10 mouse cellular contexts compared by ENCODE assay signal in the genomic region with DNA sequence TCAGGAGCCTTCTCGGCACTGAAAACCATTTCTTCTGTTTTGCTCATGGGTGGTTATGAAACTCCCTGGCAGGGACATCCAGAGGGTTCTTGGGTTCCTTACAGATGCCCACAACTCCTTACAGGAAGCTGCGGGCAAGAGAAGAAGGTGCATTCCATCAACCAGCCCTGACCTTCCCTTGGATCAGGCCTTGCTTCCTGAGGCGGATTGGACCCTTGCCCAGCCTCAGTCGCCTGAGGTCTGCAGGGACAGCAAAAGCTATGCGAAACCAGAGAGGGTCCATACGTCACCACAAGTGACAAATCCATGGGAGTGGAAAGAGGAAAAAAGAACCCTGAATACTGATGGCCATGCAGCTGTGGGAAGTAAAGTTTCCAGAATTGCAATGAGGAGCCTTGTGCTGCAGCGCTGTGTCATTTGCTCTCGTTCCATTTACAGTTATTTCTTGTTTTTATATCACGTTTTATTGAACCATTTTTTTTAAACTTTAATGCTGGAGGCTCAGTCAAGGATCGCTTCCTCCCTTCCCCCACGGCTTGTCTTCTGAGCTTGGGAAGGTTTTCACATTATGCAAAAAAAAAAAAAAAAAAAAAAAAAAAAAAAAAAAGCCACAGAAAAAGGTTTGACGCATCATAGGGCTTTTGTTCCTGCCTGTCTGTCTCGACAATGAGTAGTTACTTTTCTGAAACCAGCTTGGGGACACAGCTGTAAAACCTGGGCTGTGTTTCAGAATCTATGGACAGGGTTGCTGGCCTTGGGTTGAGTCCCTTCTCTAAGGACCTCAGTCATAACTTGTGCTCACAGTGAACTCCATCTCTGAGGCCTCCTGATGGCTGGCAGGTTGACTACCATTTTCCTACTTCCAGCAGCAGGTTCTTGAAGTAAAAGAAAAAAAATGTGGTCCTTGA.
DNase-seq lines count a peak whose midpoint lies in the region; ATAC-seq and TF ChIP-seq lines count a peak whose summit lies in the region.
"Had no signal": no experiment of that assay in that cellular context is flagged by ENCODE, and none has a peak within 500 bp of the region (broad histone marks: within the 10 kb centered on the region; RNA-seq: fewer than 3 reads in every experiment).

No protein-coding gene starts in this region.

- H3K4me1 ChIP-seq in CH12.LX (ENCODE audit: control insufficient read depth in 1 of 2, insufficient read depth in 2 of 2) = peaks cover 0 to 29% of the 10 kb centered on the region in 2 experiments; a peak in 2 of 4 replicates
- H3K4me1 ChIP-seq: megakaryocyte, embryonic 14.5 days had no signal

- no peaks in the 10 kb centered on the region for H3K36me3 ChIP-seq in CH12.LX (replicated peaks in 1 of 2; ENCODE audit: control insufficient read depth in 1 of 2, insufficient read depth in 1 of 2, low read length in 1 of 2)

- dilution Hi-C loops in CH12.LX (cut with MboI; ENCODE audit: extremely low pct_ligation_motif_present, extremely low pct_unique_long_range_greater_than_20kb, low sequenced_read_pairs) = no loop called here

- no peak for TF ChIP-seq CTCF in CH12.LX (conservative IDR thresholded peaks at IDR 0.05 in 1 of 2, IDR thresholded peaks at IDR 0.05 in 1 of 2; ENCODE audit: low read depth in 2 of 2, low read length in 2 of 2)

- H3K79me2 ChIP-seq in CH12.LX (replicated peaks; ENCODE audit: control insufficient read depth, extremely low read depth, insufficient read depth, poor library complexity, severe bottlenecking) = no peaks in the 10 kb centered on the region

- no peak for TF ChIP-seq RAD21 in CH12.LX (IDR thresholded peaks at IDR 0.05; ENCODE audit: low read depth, low read length)

- intact Hi-C loops in gastrocnemius, postnatal 14 days (cut with DNase I; ENCODE audit: low total_unique reads) = no loop called here

- H3K27me3 ChIP-seq in CH12.LX (replicated peaks) = no peaks in the 10 kb centered on the region
- H3K27me3 ChIP-seq: megakaryocyte, embryonic 14.5 days had no signal

- no peak overlapping the region for H3K27ac ChIP-seq in CH12.LX (ENCODE audit: insufficient read depth, low read depth)
- H3K27ac ChIP-seq: heart, adult 2 months had no signal

- H3K4me3 ChIP-seq in CH12.LX (replicated peaks in 1 of 3; ENCODE audit: low read depth in 2 of 3, low read length in 2 of 3, poor library complexity in 1 of 3) = no peak overlapping the region
- H3K4me3 ChIP-seq: heart, adult 2 months; megakaryocyte, embryonic 14.5 days had no signal

- no peak overlapping the region for H3K9ac ChIP-seq in CH12.LX (ENCODE audit: insufficient read depth, low read depth)

- H3K9me3 ChIP-seq in CH12.LX (replicated peaks; ENCODE audit: low read length) = no peaks in the 10 kb centered on the region

- DNase-seq in frontal cortex, postnatal 10 days (ENCODE audit: low spot score in 2 of 2) = no peak
- peak; percentile 4 for DNase-seq in CH12.LX (ENCODE audit: extremely low read depth)
- DNase-seq in gastrocnemius, postnatal 14 days = peak; percentile 37
- peak; percentile 39 for DNase-seq in kidney, adult 9 months
- DNase-seq in spleen, postnatal 4 days (ENCODE audit: low spot score in 2 of 2) = no peak
- no peak for DNase-seq in right cerebral cortex, postnatal 36 days (ENCODE audit: low spot score in 2 of 2)

- peak; percentile 52; the same call in 1 of the 2 replicates for ATAC-seq in frontal cortex, adult (ENCODE audit: low TSS enrichment)
- no peak for ATAC-seq in erythroid progenitor cell, adult 5-6 weeks (replicated peaks; ENCODE audit: low FRiP score, poor library complexity, severe bottlenecking)

- no peak overlapping the region for H3K4me2 ChIP-seq in CH12.LX (ENCODE audit: insufficient read depth, low read depth, poor library complexity, severe bottlenecking)

- in situ Hi-C loops in CH12.LX (cut with MboI; ENCODE audit: low pct_ligation_motif_present, low pct_unique_long_range_greater_than_20kb, low sequenced_read_pairs) = no loop called here

- no peak for TF ChIP-seq POLR2A in CH12.LX (IDR thresholded peaks at IDR 0.05; ENCODE audit: low read depth, low read length)

- TF ChIP-seq EP300 in CH12.LX (IDR thresholded peaks at IDR 0.05; ENCODE audit: low read length) = no peak

TF ChIP-seq in CH12.LX, 34 proteins besides CTCF, POLR2A, EP300 and RAD21:
- TF ChIP-seq ZMIZ1 (IDR thresholded peaks at IDR 0.05; ENCODE audit: low read depth, low read length) (no peak), NRF1 (IDR thresholded peaks at IDR 0.05; ENCODE audit: low read depth, low read length) (no peak), USF2 (conservative IDR thresholded peaks at IDR 0.05; ENCODE audit: low read depth, low read length) (no peak), JUN (IDR thresholded peaks at IDR 0.05; ENCODE audit: insufficient read depth, low read depth, low read length) (no peak), GABPA (IDR thresholded peaks at IDR 0.05; ENCODE audit: insufficient replicate concordance, low read depth, low read length) (no peak), CHD2 (IDR thresholded peaks at IDR 0.05; ENCODE audit: low read length) (no peak), ZNF384 (IDR thresholded peaks at IDR 0.05; ENCODE audit: low read depth, low read length) (peak; percentile 88), MXI1 (IDR thresholded peaks at IDR 0.05; ENCODE audit: low read depth, low read length) (no peak), TCF12 (IDR thresholded peaks at IDR 0.05; ENCODE audit: low read depth, low read length) (no peak), MEF2A (IDR thresholded peaks at IDR 0.05; ENCODE audit: borderline replicate concordance, low read depth, low read length) (no peak), TBP (conservative IDR thresholded peaks at IDR 0.05; ENCODE audit: low read depth, low read length) (0 out of 2 replicates have a peak, but pooled peaks have one; percentile 64), SIN3A (IDR thresholded peaks at IDR 0.05; ENCODE audit: low read length) (no peak), MAFK (IDR thresholded peaks at IDR 0.05; ENCODE audit: insufficient replicate concordance, low read length) (no peak), USF1 (IDR thresholded peaks at IDR 0.05; ENCODE audit: low read depth, low read length) (no peak)

Comparison
In these comparisons a context has a peak if more than half of its experiments do, and no peak if none do; other contexts are left out.
1. DNase-seq: peak in CH12.LX (single experiment), gastrocnemius, postnatal 14 days (single experiment) and kidney, adult 9 months (single experiment); none in frontal cortex, postnatal 10 days (0 of 2), spleen, postnatal 4 days (0 of 2) and right cerebral cortex, postnatal 36 days (0 of 2).